Mouse (Mus musculus) spleen, postnatal 10 days (tissue): ENCODE data around the gene Enpp7.

Experiments used
- DNase-seq, 2 experiments: peaks; one replicate each; pipeline ENCODE4 v3.0.0; 2021 to 2022; ENCODE audit warnings: low spot score in 2 of 2

Gene Enpp7

GRCm38 (mm10) chr11:118997182-118997581 is 9.2 kb downstream of the Enpp7 start:
- DNase-seq: no peak

- peak; percentile 55 to 78 for DNase-seq
Observed at GRCm38 (mm10) chr11:118998540-118999265, 10.7 kb downstream of the Enpp7 start.

- DNase-seq: no peak
Observed at GRCm38 (mm10) chr11:118999361-118999804, 11.4 kb downstream of the Enpp7 start.

GRCm38 (mm10) chr11:119000877-119001276 is 12.9 kb downstream of the Enpp7 start:
- DNase-seq: no peak

GRCm38 (mm10) chr11:119001493-119002128 is 13.6 kb downstream of the Enpp7 start:
- no peak for DNase-seq

GRCm38 (mm10) chr11:119005547-119006275 is 17.7 kb downstream of the Enpp7 start:
- DNase-seq: no peak

- no peak for DNase-seq
Observed at GRCm38 (mm10) chr11:119006462-119006861, 18.5 kb downstream of the Enpp7 start.

- no peak for DNase-seq
Observed at GRCm38 (mm10) chr11:119007461-119008456, 19.8 kb downstream of the Enpp7 start.

- no peak for DNase-seq
Observed at GRCm38 (mm10) chr11:119014455-119014854, 26.5 kb downstream of the Enpp7 start.

- DNase-seq: no peak
Observed at GRCm38 (mm10) chr11:119017506-119017905, 29.5 kb downstream of the Enpp7 start.

GRCm38 (mm10) chr11:119021180-119021579 is 33.2 kb downstream of the Enpp7 start:
- no peak for DNase-seq

- DNase-seq: no peak
Observed at GRCm38 (mm10) chr11:119022068-119022894, 34.3 kb downstream of the Enpp7 start.

GRCm38 (mm10) chr11:119022895-119023615 is 35.1 kb downstream of the Enpp7 start, which contains the start of gene Cbx2:
Cbx2 (plus strand) TSS chr11:119022962.
- peak in 1 of 2 experiments; percentile 79 for DNase-seq

- peak in 1 of 2 experiments; percentile 26 for DNase-seq
Observed at GRCm38 (mm10) chr11:119023616-119023980, 35.6 kb downstream of the Enpp7 start.

- no peak for DNase-seq
Observed at GRCm38 (mm10) chr11:119024260-119024659, 36.3 kb downstream of the Enpp7 start.

- peak in 1 of 2 experiments; percentile 50 for DNase-seq
Observed at GRCm38 (mm10) chr11:119026203-119026602, 38.2 kb downstream of the Enpp7 start.

GRCm38 (mm10) chr11:119033874-119034558 is 46.0 kb downstream of the Enpp7 start:
- peak; percentile 67 to 88 for DNase-seq

- DNase-seq: no peak
Observed at GRCm38 (mm10) chr11:119034635-119035034, 46.6 kb downstream of the Enpp7 start.

- no peak for DNase-seq
Observed at GRCm38 (mm10) chr11:119035094-119035685, 47.2 kb downstream of the Enpp7 start.
